Mouse (Mus musculus): ENCODE results near the gene Setx.

Gene Setx

DNA sequence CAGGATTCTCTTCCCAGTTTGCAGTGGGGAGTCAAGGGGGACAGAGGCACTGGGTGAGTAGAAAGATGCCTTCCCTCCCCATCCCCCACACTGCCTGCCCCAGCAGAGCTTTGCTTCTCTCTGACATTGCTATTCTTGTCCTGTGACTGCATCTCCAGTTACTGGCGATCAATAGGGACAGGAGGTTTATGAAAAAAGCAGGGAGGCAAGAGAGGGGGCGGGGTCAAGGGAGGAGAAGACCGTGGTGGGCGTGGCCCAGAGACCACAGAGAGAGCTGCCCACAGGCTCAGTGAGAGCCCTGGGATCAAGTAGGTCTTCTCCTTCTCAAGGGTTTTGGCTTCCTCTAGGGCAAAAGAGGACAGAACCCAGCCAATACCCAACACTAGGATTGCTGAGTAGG lies 98.3 kb downstream of the Setx start:
- peak; percentile 62 for DNase-seq

DNA sequence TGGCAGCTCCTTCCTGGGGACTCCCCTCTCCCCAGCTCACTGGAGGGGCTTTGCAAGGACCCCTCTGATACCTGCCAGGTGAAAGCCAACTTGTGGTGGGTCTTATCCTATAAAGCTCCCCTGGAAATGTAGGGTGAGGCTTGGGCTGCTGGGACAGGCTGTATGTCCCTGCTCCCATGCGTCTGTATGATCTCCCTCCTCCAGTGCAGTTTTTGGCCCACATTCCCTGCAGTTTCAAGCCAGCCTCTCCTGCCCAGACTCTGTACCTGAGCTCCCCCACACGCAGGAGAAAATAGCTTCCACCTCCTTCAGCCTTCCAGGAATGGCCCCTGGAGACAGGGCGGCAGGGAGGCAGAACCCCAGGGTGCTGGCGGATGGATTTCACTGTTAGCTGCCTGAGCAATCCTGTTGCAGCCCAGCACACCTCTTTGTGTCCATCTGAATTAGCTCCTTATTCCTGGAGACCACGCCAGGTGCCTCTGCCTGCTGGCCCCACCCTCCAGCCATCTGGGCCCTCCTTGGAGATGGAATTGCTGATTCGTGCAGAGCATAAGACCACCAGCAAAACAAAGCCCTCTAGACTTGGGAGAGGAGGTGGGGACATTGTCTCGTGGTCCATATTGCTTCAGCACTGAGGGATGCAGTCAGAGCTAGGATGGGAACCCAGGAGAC lies 99.7 kb downstream of the Setx start:
- DNase-seq = no peak

DNA sequence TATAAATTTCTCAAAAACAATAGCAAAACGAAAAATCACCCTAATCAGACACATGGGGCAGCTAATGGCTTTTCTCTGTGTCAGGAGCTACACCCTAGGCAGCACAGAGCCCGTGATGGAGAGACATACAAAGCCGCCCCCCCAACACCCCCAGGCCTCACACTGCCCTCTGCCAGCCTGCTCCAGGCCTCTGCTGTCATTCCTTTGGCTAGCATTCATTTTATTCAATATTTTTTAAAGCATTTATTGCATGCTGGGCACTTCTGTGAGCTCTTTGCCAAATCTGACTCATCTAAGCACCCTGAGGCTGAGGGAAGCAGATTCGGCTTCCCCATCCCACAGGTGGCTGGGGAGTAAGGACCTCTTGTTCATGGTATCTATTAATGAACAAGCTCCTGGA lies 102.7 kb downstream of the Setx start:
- no peak for DNase-seq

DNA sequence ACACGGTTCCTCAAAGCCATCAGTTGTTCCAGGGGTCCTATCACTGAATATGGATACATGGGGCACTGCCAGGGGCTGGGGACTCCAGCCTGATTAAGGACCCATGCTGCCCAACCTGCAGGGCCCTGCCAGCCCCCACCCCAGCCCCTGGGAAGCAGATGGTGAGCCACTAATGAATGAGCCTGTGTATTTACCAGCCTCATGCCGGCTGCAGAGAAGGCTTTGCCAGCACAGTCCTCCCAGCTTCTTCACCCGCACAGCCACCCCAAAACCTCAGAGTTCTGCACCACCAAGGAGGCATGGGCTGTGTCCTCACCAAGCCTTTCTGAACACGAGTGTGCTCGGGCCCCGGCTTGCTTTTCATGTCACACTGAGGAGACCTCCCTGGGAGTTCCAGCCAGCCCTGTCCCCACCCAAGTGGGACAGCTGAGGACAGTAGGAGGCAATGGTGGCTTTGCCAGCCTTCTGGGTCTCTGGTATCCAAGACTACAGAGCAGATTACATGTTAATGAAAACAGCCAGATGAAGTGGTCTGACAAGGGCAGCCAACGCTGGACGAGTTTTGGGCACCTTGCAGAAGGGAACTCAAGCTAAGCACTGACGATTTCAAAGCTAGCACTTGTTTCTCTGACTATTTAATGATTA lies 106.3 kb downstream of the Setx start:
- no peak for DNase-seq

All from lung, postnatal 10 days (tissue).